Mouse (Mus musculus) liver, postnatal 0 days (tissue): Measurements from ENCODE around the gene Six3.

Source experiments
- CTCF ChIP-seq: sonication (generic); IDR thresholded peaks from 2 replicates; pipeline ENCODE4 v1.5.1; 2016; ENCODE audit warnings: antibody characterized with exemption, low read depth
- EP300 ChIP-seq: IDR thresholded peaks from 2 replicates; pipeline ENCODE4 v1.6.1; 2016; ENCODE audit warnings: antibody characterized with exemption, low read depth, mild to moderate bottlenecking

- TF ChIP-seq CTCF (no peak), EP300 (no peak)
Observed at GRCm38 (mm10) chr17:85627751-85628150, 14.3 kb downstream of the Six3 start.
